Mouse (Mus musculus) midbrain, embryonic 11.5 days (tissue): ENCODE data around the gene Csn1s2b. TPM values are rescaled to one million over a fixed set of nuclear protein-coding genes. Genes with fewer than 3 reads are reported as not detected.
A peak's percentile ranks its signal among the peaks of the same experiment; 100 is the strongest.

Source experiments
- ATAC-seq: fragments of 200-750 bp; cut with Nextera tagmentation; 2 replicates; pipeline ENCODE4 v1.8.0; 2017; ENCODE audit warnings: moderate TSS enrichment, moderate library complexity; ENCODE audit not compliant: low FRiP score
- DNase-seq: peaks from one replicate; pipeline ENCODE4 v3.0.0; 2015; ENCODE audit warnings: low spot score; ENCODE audit errors: missing footprints
- H3K27ac ChIP-seq: fragments of 300-500 bp; sonication (generic); 2 replicates; pipeline ENCODE4 v1.5.1; 2014; ENCODE audit warnings: low read depth, low read length
- H3K27me3 ChIP-seq: fragments of 300-500 bp; sonication (generic); 2 replicates; pipeline ENCODE4 v1.6.1; 2014; ENCODE audit warnings: mild to moderate bottlenecking, low read length, moderate library complexity, mixed read lengths; ENCODE audit not compliant: control insufficient read depth, insufficient read depth
- H3K36me3 ChIP-seq: fragments of 300-500 bp; sonication (generic); 2 replicates; pipeline ENCODE4 v1.6.1; 2014; ENCODE audit warnings: mild to moderate bottlenecking, low read length, moderate library complexity, mixed read lengths; ENCODE audit not compliant: control insufficient read depth, insufficient read depth
- H3K4me1 ChIP-seq: fragments of 300-500 bp; sonication (generic); 2 replicates; pipeline ENCODE4 v1.6.1; 2014; ENCODE audit warnings: low read length; ENCODE audit not compliant: control insufficient read depth, insufficient read depth
- H3K4me2 ChIP-seq: fragments of 300-500 bp; sonication (generic); 2 replicates; pipeline ENCODE4 v1.6.1; 2014; ENCODE audit warnings: mild to moderate bottlenecking, moderate library complexity
- H3K4me3 ChIP-seq: fragments of 300-500 bp; sonication (generic); 2 replicates; pipeline ENCODE4 v1.5.1; 2014; ENCODE audit warnings: low read depth, low read length
- H3K9ac ChIP-seq: fragments of 300-500 bp; sonication (generic); 2 replicates; pipeline ENCODE4 v1.6.1; 2014; ENCODE audit warnings: low read length
- H3K9me3 ChIP-seq: fragments of 300-500 bp; sonication (generic); 2 replicates; pipeline ENCODE4 v1.6.1; 2016; ENCODE audit warnings: low read length; ENCODE audit not compliant: control insufficient read depth
- WGBS: fragments of 180-500 bp; shearing (Covaris S2); extraction: QIAGEN DNeasy Blood & Tissue Kit; methylation state at CpG from one replicate; pipeline ENCODE4 v1.1.7; 2014; 5-methylcytosine and 5-hydroxymethylcytosine counted together
- polyA plus RNA-seq: library from polyadenylated mRNA; unstranded; fragments of >200 nt; fragmentation: Nextera tagmentation; extraction: Ambion mirVana; gene quantifications from 2 replicates; pipeline ENCODE4 v1.2.1, GENCODE M21; 2014

Gene Csn1s2b
- polyA plus RNA-seq, 1 experiment from 2014 or later, result not detected

DNA sequence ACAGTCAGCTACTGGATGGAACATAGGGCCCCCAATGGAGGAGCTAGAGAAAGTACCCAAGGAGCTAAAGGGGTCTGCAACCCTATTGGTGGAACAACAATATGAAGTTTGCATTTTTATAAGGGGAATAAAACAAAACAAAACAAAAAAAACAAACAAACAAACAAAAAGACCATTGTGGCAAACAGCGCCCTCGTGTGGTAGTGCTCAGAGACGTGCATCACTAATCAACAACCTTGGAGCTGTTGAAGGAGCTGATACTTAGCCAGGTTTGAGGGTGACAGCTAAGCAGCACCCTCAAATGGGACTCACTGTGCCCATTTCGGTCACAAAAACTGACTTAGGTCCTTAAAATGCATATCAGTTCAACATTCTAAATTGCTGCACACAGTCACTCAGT, 63.5 kb downstream of the Csn1s2b start:
- no peak for ATAC-seq
- H3K9me3 ChIP-seq, result no peaks in the 10 kb centered on the region
- H3K4me3 ChIP-seq, result no peak overlapping the region
- H3K27me3 ChIP-seq, result no peaks in the 10 kb centered on the region
- DNase-seq, result peak; percentile 83
- no peaks in the 10 kb centered on the region for H3K4me1 ChIP-seq
- no peaks in the 10 kb centered on the region for H3K36me3 ChIP-seq
- no peak overlapping the region for H3K9ac ChIP-seq
- no peak overlapping the region for H3K4me2 ChIP-seq
- WGBS, result 38% methylated on average over 4 of the region's 4 CpGs
- no peak overlapping the region for H3K27ac ChIP-seq

Other genes with a start within 250 kb of the Csn1s2b start
- not detected in 2 replicates for gene Sult1d1, start 239.1 kb upstream of the Csn1s2b start, polyA plus RNA-seq
- not detected in 2 replicates for gene Sult1e1, start 216.5 kb upstream of the Csn1s2b start, polyA plus RNA-seq
- not detected in 2 replicates for gene Csn1s1, start 141.9 kb upstream of the Csn1s2b start, polyA plus RNA-seq
- gene Csn2, start 108.5 kb upstream of the Csn1s2b start, polyA plus RNA-seq, result not detected in 2 replicates
- not detected in 2 replicates for gene Csn1s2a, start 33.5 kb upstream of the Csn1s2b start, polyA plus RNA-seq
- gene Prr27, start 17.6 kb downstream of the Csn1s2b start, polyA plus RNA-seq, result not detected in 2 replicates
- gene Odam, start 76.9 kb downstream of the Csn1s2b start, polyA plus RNA-seq, result not detected in 2 replicates
- 0.23 and 0.33 TPM in 2 replicates for gene Csn3, start 117.5 kb downstream of the Csn1s2b start, polyA plus RNA-seq
- not detected in 2 replicates for gene 2310003L06Rik, start 161.4 kb downstream of the Csn1s2b start, polyA plus RNA-seq
- not detected in 2 replicates for gene Gm28434, start 161.4 kb downstream of the Csn1s2b start, polyA plus RNA-seq
- gene Cabs1, start 171.4 kb downstream of the Csn1s2b start, polyA plus RNA-seq, result not detected in 2 replicates
- not detected in 2 replicates for gene Smr3a, start 194.5 kb downstream of the Csn1s2b start, polyA plus RNA-seq